Mouse (Mus musculus) myocyte (in vitro differentiated cells): ENCODE results near the gene Ptpdc1. TPM values are rescaled to one million over a fixed set of nuclear protein-coding genes. Genes with fewer than 3 reads are reported as not detected.

Source experiments
- H3K27me3 ChIP-seq: one replicate; pipeline ENCODE4 v1.6.1; 2011; ENCODE audit not compliant: control insufficient read depth, insufficient read depth, insufficient read length
- H3K36me3 ChIP-seq: one replicate; pipeline ENCODE4 v1.6.1; 2011; ENCODE audit not compliant: control insufficient read depth, insufficient read depth
- H3K4me2 ChIP-seq: one replicate; pipeline ENCODE4 v1.6.1; 2011; ENCODE audit warnings: low read depth, control low read depth
- H3K4me3 ChIP-seq: one replicate; pipeline ENCODE4 v1.5.1; 2011; ENCODE audit warnings: mild to moderate bottlenecking, control low read depth, moderate library complexity
- H3K79me2 ChIP-seq: one replicate; pipeline ENCODE4 v1.6.1; 2011; ENCODE audit not compliant: control insufficient read depth, insufficient read depth
- H3ac ChIP-seq: one replicate; pipeline ENCODE4 v1.6.1; 2011; ENCODE audit not compliant: control insufficient read depth, insufficient read length
- CEBPB ChIP-seq: IDR thresholded peaks from 2 replicates; pipeline ENCODE4 v1.6.1; 2011; ENCODE audit warnings: mild to moderate bottlenecking, moderate library complexity; ENCODE audit not compliant: poor library complexity, insufficient read depth, severe bottlenecking
- E2F4 ChIP-seq: IDR thresholded peaks from one replicate; pipeline ENCODE4 v1.6.1; 2011; ENCODE audit warnings: mild to moderate bottlenecking, control low read depth, moderate library complexity; ENCODE audit not compliant: insufficient read depth
- MAX ChIP-seq: IDR thresholded peaks from one replicate; pipeline ENCODE4 v1.6.1; 2011; ENCODE audit warnings: low read depth, mild to moderate bottlenecking, control low read depth
- MYOD1 ChIP-seq, 3 experiments: IDR thresholded peaks; one replicate each; pipeline ENCODE4 v1.6.1; 2011; ENCODE audit warnings: control low read depth in 2 of 3, low read depth in 2 of 3, mild to moderate bottlenecking in 2 of 3, moderate library complexity in 1 of 3; ENCODE audit not compliant: insufficient read length in 2 of 3, control insufficient read depth in 1 of 3
- MYOG ChIP-seq, 3 experiments: IDR thresholded peaks; one replicate each; pipeline ENCODE4 v1.6.1; 2011; ENCODE audit warnings: control low read depth in 2 of 3, low read depth in 2 of 3, mild to moderate bottlenecking in 2 of 3; ENCODE audit not compliant: insufficient read length in 2 of 3, control insufficient read depth in 1 of 3, insufficient read depth in 1 of 3
- POLR2A ChIP-seq: IDR thresholded peaks from one replicate; pipeline ENCODE4 v1.6.1; 2011; ENCODE audit warnings: low read depth, mild to moderate bottlenecking, control low read depth, moderate library complexity; ENCODE audit not compliant: insufficient read length
- POLR2AphosphoS2 ChIP-seq: IDR thresholded peaks from one replicate; pipeline ENCODE4 v1.6.1; 2011; ENCODE audit warnings: low read depth, control low read depth; ENCODE audit not compliant: insufficient read length
- REST ChIP-seq: IDR thresholded peaks from one replicate; pipeline ENCODE4 v1.6.1; 2011; ENCODE audit warnings: mild to moderate bottlenecking, control low read depth, moderate library complexity; ENCODE audit not compliant: insufficient read depth, insufficient read length
- SRF ChIP-seq: IDR thresholded peaks from one replicate; pipeline ENCODE4 v1.6.1; 2011; ENCODE audit warnings: low read depth; ENCODE audit not compliant: control insufficient read depth, insufficient read length
- TCF12 ChIP-seq: IDR thresholded peaks from one replicate; pipeline ENCODE4 v1.6.1; 2011; ENCODE audit warnings: mild to moderate bottlenecking, control low read depth; ENCODE audit not compliant: poor library complexity, insufficient read depth, severe bottlenecking
- TCF3 ChIP-seq: IDR thresholded peaks from one replicate; pipeline ENCODE4 v1.6.1; 2011; ENCODE audit warnings: low read depth, control low read depth; ENCODE audit not compliant: insufficient read length
- USF1 ChIP-seq: IDR thresholded peaks from one replicate; pipeline ENCODE4 v1.6.1; 2011; ENCODE audit warnings: low read depth, mild to moderate bottlenecking, control low read depth, moderate library complexity
- polyA plus RNA-seq: library from polyadenylated mRNA; unstranded; fragments of >200 nt; fragmentation: generic; extraction: Trizol; gene quantifications from one replicate; pipeline ENCODE4 v1.2.1, GENCODE M21; 2012; ENCODE audit warnings: missing spikeins

Gene Ptpdc1
- polyA plus RNA-seq, 1 experiment, result 4.4 TPM

DNA sequence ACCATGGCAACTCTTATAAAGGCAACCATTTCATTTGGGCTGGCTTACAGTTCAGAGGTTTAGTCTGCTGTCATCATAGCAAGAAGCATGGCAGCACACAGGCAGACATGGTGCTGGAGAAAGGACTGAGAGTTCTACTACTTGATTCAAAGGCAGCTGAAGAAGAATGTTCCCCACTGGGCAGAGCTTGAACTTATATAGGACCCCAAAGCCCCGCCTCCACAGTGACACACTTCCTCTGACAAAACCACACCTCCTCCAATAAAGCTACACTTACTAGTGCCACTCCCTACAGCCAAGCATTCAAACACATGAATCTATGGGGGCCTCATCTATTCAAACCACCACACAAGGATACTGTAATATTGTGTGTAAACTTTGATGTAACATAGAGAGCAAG lies 70.9 kb downstream of the Ptpdc1 start:
- H3K27me3 ChIP-seq, result no peaks in the 10 kb centered on the region
- no peaks in the 10 kb centered on the region for H3K36me3 ChIP-seq
- H3K4me2 ChIP-seq, result no peak overlapping the region
- TF ChIP-seq TCF3 (no peak), E2F4 (no peak), MAX (no peak), MYOD1 (IDR thresholded peaks at IDR 0.05; ENCODE audit: control insufficient read depth in 1 of 3, insufficient read length in 2 of 3, low read depth in 2 of 3) (no peak), REST (no peak), POLR2AphosphoS2 (no peak), POLR2A (no peak), TCF12 (no peak), SRF (no peak), MYOG (IDR thresholded peaks at IDR 0.05; ENCODE audit: control insufficient read depth in 1 of 3, insufficient read depth in 1 of 3, insufficient read length in 2 of 3, low read depth in 2 of 3) (no peak), CEBPB (no peak), USF1 (no peak)
- no peaks in the 10 kb centered on the region for H3K79me2 ChIP-seq
- H3ac ChIP-seq, result no peak overlapping the region
- H3K4me3 ChIP-seq, result no peak overlapping the region

DNA sequence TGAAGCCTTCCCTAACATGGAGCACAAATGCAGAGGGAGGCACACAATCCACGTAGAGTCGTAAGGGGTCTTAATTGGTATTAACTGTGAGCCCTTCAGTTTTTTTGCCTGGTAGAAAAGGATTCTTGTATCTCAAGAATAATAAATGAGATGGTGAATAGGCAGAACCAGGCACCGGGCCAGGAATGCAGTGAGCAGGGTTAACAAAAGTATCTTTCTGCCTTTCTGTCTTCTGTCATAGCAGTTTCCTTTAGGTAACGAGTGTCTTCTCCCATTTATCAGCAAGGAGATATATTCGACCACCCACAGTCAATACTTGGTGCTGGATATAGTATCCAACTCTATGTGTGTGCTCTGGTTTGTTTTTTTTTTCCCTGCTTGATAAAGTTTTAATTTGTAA lies 72.0 kb downstream of the Ptpdc1 start:
- Histone ChIP-seq H3K4me3 (no peak overlapping the region), H3K27me3 (no peaks in the 10 kb centered on the region), H3K36me3 (no peaks in the 10 kb centered on the region), H3K4me2 (no peak overlapping the region), H3K79me2 (no peaks in the 10 kb centered on the region), H3ac (no peak overlapping the region)
- TF ChIP-seq E2F4, result no peak
- no peak for TF ChIP-seq MYOG (IDR thresholded peaks at IDR 0.05; ENCODE audit: control insufficient read depth in 1 of 3, insufficient read depth in 1 of 3, insufficient read length in 2 of 3, low read depth in 2 of 3)
- no peak for TF ChIP-seq USF1
- TF ChIP-seq MAX, result no peak
- TF ChIP-seq POLR2A, result no peak
- no peak for TF ChIP-seq SRF
- TF ChIP-seq POLR2AphosphoS2, result no peak
- no peak for TF ChIP-seq TCF3
- TF ChIP-seq TCF12, result no peak
- TF ChIP-seq REST, result no peak
- TF ChIP-seq CEBPB, result no peak
- TF ChIP-seq MYOD1 (IDR thresholded peaks at IDR 0.05; ENCODE audit: control insufficient read depth in 1 of 3, insufficient read length in 2 of 3, low read depth in 2 of 3), result no peak

- peak overlapping the region; percentile 22 for H3K4me3 ChIP-seq
- H3K27me3 ChIP-seq, result no peaks in the 10 kb centered on the region
- no peaks in the 10 kb centered on the region for H3K36me3 ChIP-seq
- peak overlapping the region; percentile 93 for H3K4me2 ChIP-seq
- TF ChIP-seq SRF (no peak), MYOG (IDR thresholded peaks at IDR 0.05; ENCODE audit: control insufficient read depth in 1 of 3, insufficient read depth in 1 of 3, insufficient read length in 2 of 3, low read depth in 2 of 3) (peak in 1 of 3 experiments; percentile 12), E2F4 (no peak), MYOD1 (IDR thresholded peaks at IDR 0.05; ENCODE audit: control insufficient read depth in 1 of 3, insufficient read length in 2 of 3, low read depth in 2 of 3) (no peak), POLR2A (peak; percentile 51), POLR2AphosphoS2 (peak; percentile 66), REST (no peak), CEBPB (no peak)
- no peak overlapping the region for H3ac ChIP-seq
- no peaks in the 10 kb centered on the region for H3K79me2 ChIP-seq
Observed at GRCm38 (mm10) chr13:48552181-48553090, 73.0 kb downstream of the Ptpdc1 start.

DNA sequence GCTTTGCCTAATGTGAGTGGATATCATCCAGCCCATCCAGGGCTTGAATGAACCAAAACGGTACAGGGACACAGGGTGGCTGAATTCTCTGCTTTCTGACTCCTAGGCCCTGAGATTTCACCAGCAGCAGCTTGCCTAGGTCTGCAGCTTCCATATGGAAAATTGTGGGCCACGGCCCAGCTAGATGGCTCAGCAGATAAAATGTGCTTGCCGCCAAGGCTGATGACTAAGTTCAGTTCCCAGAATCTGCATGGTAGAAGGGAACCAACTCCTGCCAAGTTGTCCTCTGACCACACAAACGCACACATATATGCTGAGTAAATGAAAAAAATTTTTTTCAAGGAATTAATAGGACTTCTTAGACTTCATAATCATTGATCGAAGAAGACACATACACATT lies 77.2 kb downstream of the Ptpdc1 start:
- H3K27me3 ChIP-seq, result no peaks in the 10 kb centered on the region
- H3ac ChIP-seq, result no peak overlapping the region
- H3K4me2 ChIP-seq, result no peak overlapping the region
- no peak for TF ChIP-seq MYOG (IDR thresholded peaks at IDR 0.05; ENCODE audit: control insufficient read depth in 1 of 3, insufficient read depth in 1 of 3, insufficient read length in 2 of 3, low read depth in 2 of 3)
- TF ChIP-seq CEBPB, result no peak
- TF ChIP-seq SRF, result no peak
- no peak for TF ChIP-seq USF1
- no peak for TF ChIP-seq MYOD1 (IDR thresholded peaks at IDR 0.05; ENCODE audit: control insufficient read depth in 1 of 3, insufficient read length in 2 of 3, low read depth in 2 of 3)
- TF ChIP-seq REST, result no peak
- no peak for TF ChIP-seq POLR2AphosphoS2
- TF ChIP-seq MAX, result no peak
- peaks cover 22% of the 10 kb centered on the region for H3K79me2 ChIP-seq
- H3K36me3 ChIP-seq, result no peaks in the 10 kb centered on the region
- no peak overlapping the region for H3K4me3 ChIP-seq
